Mouse (Mus musculus) megakaryocyte progenitor cell, adult 5-6 weeks (primary cell): ENCODE measurements at regions not wholly inside any gene's neighbourhood (a gene's known extent, or its start where the extent isn't known, plus 50 kb on each side); places are given as distances from the start of the nearest gene placed in this dataset.

Experiments
- ATAC-seq: replicated peaks from 2 replicates; pipeline ENCODE4 v1.8.0; 2016; ENCODE audit warnings: mild to moderate bottlenecking, moderate TSS enrichment, inconsistent platforms; ENCODE audit not compliant: poor library complexity

DNA sequence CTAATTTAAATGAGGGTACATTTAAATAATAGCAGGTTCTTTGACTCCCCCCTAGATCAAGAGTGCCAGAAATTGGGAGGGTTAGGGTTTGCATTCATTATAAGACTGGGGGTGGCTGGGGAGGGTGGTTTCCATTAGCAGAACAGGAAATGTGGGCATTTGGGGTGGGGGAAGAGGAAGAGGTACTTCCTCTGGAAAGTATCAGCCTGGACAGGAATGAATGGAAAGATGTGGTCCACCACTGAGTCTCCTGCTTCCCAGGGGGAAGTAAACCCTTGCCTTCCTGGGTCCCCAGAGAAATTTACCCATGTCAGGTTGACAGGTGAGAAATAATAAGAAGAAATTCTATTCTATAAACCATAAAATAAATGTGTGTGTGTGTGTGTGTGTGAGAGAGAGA, 171.5 kb upstream of the Serpine2 start:
- ATAC-seq: peak; percentile 42

DNA sequence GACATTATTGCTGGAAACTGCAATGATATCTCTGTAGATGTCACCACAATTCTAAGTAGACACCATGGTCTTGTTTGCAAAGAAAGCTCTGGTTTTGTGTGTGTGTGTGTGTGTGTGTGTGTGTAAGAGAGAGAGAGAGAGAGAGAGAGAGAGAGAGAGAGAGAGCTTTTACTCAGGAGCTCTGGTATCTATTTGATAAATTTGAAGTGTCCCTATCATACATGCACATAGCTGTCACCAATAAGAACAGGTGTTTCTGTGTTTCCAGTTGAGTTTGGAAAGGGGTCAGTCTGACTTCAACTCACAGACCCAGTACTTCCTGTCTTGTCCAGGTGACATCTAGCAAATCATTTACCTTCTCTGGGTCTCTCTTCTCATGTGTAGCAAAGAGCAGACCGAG, 169.7 kb upstream of the Serpine2 start:
- ATAC-seq: no peak

DNA sequence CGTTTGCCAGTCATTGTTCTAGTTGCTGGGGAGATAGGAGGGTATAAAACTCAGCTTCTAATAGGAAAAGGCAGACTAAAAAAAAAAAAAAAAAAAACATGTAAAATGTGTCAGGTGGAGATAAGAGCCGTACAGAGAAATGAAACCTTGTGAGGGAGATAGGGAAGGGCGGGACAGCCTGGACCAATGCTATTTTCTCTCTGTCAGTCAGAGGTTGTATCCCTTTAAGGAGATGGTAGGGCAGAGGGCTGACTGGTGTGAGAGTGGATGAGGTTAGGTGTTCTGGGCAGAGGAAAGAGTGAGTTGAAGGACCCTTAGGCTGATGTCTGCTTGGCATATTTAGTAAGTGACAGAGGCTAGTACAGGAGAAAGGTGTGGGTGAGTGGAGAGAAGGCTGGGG, 169.2 kb upstream of the Serpine2 start:
- peak; percentile 72 for ATAC-seq

GRCm38 (mm10) chr1:80025863-80026616, 165.1 kb upstream of the Serpine2 start:
- peak; percentile 75 for ATAC-seq

- no peak for ATAC-seq
Observed at GRCm38 (mm10) chr1:80023518-80024095, 162.6 kb upstream of the Serpine2 start.

DNA sequence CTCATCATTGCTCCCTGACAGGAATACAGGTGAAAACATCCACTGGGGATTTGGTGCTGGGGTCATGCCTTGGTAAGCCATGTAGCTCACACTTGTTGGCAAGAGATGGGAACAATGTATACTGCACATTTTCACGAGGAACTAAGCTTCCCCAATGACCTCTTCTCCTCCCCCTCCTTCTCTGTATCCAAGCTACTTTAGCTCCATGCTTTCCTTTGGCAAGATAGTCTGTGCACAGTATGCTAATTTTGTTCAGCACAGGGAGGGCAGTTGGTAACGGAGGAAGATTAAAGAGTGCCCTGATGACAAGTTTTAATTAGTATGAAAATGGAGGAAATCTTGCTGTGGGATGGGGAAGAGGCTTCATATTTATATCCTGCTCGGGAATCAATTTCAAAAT, 160.9 kb upstream of the Serpine2 start:
- ATAC-seq: no peak

GRCm38 (mm10) chr1:80018391-80019065, 157.5 kb upstream of the Serpine2 start:
- no peak for ATAC-seq

DNA sequence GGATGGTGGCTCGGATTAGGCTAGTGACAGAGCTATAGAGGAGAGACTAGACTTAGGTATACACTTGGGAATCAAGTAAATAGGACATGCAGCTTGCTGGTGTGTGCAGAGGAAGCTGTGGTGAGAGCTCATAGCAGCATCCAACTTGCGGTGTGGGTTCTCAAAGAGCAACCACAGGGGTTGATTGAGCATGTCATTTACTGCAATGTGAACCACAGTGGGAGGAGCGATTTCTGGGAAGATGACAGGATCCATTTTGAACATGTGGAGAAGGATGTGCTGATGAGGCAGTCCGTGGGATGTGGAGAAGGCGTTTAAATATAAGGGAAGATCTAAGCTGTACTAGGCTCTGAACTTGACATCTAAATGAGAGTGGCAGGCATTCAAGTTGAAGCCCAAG, 154.5 kb upstream of the Serpine2 start:
- ATAC-seq: peak; percentile 94

DNA sequence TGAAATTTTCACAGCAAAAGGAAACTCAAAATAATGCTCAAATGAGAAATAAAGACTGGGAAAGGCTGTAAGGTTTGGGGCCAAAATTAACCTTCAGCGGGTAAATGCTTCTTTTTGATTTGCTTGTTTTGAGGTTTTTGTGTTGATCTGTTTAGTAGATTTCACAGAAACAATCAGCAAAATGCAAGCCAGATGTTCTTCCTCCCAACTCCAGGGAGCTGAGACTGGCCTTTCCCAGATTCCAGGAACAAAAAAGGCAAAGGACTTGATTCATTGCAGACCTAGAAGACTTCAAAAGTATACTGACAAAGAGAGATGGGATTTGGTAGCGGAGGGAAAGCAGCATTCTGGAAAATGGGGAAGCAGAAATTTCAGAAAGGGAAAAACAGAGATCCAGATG, 153.6 kb upstream of the Serpine2 start:
- ATAC-seq: no peak

DNA sequence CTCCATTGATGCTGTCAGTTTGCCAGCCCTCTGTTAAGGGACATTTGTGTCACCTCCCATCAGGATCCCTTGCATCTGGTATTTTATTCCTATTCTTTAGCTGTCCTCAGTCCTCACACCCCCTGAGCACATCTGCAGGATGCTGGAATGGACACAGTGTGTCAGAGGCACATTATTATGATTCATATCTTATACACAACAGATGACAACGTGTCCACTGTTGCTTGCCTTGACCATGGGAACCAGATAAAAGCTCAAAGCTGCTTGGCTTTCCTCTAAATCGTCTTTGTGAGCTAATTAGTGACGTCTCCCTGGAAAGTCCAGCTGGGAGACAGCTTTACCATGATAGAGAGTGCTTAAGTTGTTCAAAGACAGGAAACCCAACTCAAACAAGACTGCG, 149.7 kb upstream of the Serpine2 start:
- ATAC-seq: no peak

GRCm38 (mm10) chr1:79999081-79999480, 138.1 kb upstream of the Serpine2 start:
- ATAC-seq: peak; percentile 94

GRCm38 (mm10) chr1:79997911-79998310, 136.9 kb upstream of the Serpine2 start:
- ATAC-seq: no peak

GRCm38 (mm10) chr1:79997456-79997855, 136.5 kb upstream of the Serpine2 start:
- ATAC-seq: no peak

DNA sequence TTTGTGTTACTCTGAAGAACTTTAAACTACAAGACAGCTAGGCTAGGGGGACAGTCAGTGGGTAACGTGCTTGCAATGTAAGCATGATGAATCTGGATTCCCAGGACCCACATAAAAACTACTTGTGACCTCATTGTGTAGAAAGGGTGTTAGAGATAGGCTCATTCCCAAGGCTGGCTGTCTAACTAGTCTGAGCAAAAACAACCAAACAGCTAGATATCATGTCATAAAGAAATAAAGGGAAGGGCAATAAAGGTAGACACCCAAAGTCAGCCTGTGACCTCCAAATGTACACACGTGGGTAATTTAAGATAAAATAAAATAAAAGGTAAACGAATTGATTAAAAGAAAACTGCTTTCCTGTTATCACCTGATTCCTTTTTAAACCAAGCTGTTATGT, 123.7 kb upstream of the Serpine2 start:
- no peak for ATAC-seq

DNA sequence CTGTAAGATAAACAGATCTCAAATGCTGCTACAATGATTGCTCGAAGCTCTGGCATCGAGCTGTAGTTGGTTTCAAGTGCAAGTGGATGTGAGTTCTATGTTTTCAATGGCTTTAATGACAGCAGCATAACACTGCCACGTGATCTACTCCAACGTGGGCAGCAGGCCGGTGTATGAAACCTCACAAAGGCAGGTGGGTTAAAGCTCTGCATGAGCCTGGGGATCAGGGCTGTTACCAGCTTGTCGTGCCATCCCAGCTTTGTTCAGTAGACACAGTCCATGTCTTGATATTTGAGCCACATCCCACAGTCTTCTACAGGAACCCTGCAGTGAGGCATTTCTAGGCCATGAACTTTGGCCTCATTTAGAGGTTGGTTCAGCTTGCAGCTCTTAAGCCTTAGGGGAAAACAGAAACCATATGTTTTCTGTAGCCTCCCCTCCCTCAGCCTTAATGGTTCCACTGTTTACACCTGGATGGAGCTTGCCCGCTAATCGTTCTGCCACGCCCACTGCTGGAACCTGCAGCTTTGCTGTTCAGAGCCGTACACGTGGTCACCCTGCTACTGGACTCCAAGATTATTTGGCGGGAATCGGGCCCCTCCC, 121.8 kb upstream of the Serpine2 start:
- no peak for ATAC-seq

DNA sequence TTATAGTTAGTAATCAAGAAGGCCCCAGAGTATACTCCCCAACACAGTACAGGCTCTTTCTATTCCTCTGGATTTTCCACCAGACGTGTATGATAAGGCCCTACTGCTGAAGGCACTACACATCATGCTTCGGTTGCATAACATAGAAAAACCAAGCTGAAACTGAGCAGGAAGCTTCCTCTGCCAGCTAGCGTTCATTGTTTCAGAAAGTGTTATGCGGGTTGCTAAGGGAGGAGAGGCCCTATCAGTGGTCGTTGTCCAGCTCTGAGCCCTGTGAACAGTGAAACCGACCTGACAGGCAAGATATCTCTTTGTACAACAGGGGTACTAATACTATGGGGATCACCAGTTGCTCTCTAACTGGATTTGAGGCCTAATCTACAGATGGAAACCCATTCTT, 118.9 kb upstream of the Serpine2 start:
- peak; percentile 52 for ATAC-seq

GRCm38 (mm10) chr1:79978156-79978555, 117.2 kb upstream of the Serpine2 start:
- ATAC-seq: no peak

GRCm38 (mm10) chr1:79956121-79956520, 95.1 kb upstream of the Serpine2 start:
- ATAC-seq: peak; percentile 44

GRCm38 (mm10) chr1:79944231-79944630, 83.3 kb upstream of the Serpine2 start:
- no peak for ATAC-seq

DNA sequence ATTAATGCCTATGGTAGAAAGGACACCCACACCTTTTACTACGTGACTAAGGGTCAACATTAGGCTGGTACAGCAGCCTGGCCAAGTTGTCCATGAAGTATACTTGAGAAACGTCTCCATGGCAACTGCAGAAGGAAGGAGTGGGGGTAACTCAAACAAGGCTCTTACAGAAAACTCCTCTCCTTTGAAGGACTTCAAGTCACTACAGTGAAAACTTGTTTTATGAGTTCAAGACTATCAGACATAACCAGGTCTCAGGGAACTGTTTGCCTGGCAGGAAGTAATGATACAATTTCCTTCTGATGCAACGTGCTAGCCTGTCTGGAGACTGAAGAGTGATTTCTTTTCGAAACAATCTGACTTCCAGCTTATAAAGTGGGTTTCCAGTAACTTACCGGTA, 71.5 kb upstream of the Serpine2 start:
- peak; percentile 60 for ATAC-seq

GRCm38 (mm10) chr1:79927740-79928139, 66.8 kb upstream of the Serpine2 start:
- no peak for ATAC-seq

DNA sequence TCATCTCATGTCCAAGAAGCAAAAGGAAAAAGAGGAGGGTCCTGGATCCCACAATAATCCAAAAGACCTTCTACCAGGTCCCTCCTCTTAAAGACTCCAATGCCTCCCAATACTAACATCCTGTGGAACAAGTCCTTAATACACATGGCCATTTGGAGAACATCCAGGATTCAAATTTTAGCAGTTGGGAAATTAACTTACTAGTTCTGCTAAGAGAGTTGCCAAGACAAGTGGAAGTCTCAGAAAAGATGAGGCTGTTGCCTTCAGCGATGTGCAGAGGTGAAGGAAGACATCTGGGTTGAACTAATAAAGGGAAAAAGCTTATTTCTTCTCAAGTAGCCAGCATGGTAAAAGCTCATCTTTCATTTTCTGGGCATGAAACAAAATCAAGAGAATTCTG, 64.8 kb upstream of the Serpine2 start:
- no peak for ATAC-seq
